Mouse (Mus musculus): ENCODE measurements around the gene Lemd1.

Lemd1 gene

GRCm38 (mm10) chr1:132231470-132232274, 40.4 kb downstream of the Lemd1 start:
- H3K36me3 ChIP-seq (ENCODE audit: control insufficient read depth, insufficient read depth, low read length, poor library complexity, severe bottlenecking): no peaks in the 10 kb centered on the region
- DNase-seq (ENCODE audit: low read depth, low spot score): no peak
- peaks cover 4% of the 10 kb centered on the region; the same call in 1 of the 2 replicates for H3K27me3 ChIP-seq (ENCODE audit: control insufficient read depth, insufficient read depth, low read length, poor library complexity, severe bottlenecking)

DNA sequence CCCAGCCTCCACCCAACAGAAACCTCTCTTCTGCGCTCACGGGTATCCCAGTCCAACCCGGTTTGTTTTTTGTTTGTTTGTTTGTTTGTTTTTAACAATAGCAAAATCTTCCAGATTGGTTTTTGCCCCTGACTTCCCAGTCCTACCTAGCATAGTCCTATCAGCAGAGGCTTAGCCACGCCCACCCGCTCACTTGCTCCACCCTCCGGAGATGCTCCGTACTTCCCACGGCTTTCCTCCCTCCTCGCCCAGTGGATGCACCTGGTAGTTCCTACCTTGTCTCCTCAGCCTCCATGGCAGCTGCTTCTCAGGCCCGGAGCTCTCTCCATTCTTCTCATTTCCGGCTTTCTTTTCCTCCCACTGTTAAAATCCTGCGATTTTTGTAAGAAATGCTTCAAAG, 42.3 kb downstream of the Lemd1 start:
- peaks cover 4% of the 10 kb centered on the region; the same call in 1 of the 2 replicates for H3K27me3 ChIP-seq (ENCODE audit: control insufficient read depth, insufficient read depth, low read length, poor library complexity, severe bottlenecking)
- DNase-seq (ENCODE audit: low read depth, low spot score): peak; percentile 19

GRCm38 (mm10) chr1:132234757-132235273, 43.6 kb downstream of the Lemd1 start:
- no peak for DNase-seq (ENCODE audit: low read depth, low spot score)
- Histone ChIP-seq H3K36me3 (ENCODE audit: control insufficient read depth, insufficient read depth, low read length, poor library complexity, severe bottlenecking) (no peaks in the 10 kb centered on the region), H3K27me3 (ENCODE audit: control insufficient read depth, insufficient read depth, low read length, poor library complexity, severe bottlenecking) (peaks cover 4% of the 10 kb centered on the region; the same call in 1 of the 2 replicates)

More for the DNA sequence above, 42.3 kb downstream of the Lemd1 start:
- H3K36me3 ChIP-seq (ENCODE audit: control insufficient read depth, insufficient read depth, low read length, poor library complexity, severe bottlenecking): no peaks in the 10 kb centered on the region

DNA sequence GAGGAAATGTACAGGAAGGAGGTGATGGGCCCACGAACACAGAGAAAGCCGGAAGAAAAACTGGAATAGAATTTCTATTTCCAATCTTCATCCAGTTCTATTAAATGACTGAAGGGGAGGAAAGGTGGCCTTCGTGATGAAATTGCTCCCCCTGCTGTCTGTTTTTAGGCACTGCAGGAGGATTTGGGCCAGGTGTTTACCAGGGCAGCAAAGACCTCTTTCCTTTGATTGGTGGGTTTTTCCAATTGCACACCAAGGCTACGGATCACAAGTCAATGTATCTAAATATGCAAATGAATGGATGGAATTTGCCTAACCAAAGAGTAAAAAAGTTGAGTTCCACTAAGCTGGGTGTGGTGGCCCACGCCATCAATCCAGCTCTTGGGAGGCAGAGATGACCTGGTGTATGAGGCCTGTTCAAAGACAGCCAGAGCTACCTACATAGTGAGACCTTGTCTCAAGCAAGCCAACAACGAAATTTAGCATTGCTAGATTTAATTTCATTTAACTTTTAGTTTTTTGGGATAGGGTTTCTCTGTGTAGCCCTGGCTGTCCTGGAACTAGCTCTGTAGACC, 46.4 kb downstream of the Lemd1 start:
- Histone ChIP-seq H3K27me3 (ENCODE audit: control insufficient read depth, insufficient read depth, low read length, poor library complexity, severe bottlenecking) (0 out of 2 replicates have a peak, but pooled peaks cover 1% of the 10 kb centered on the region), H3K36me3 (ENCODE audit: control insufficient read depth, insufficient read depth, low read length, poor library complexity, severe bottlenecking) (no peaks in the 10 kb centered on the region)
- peak; percentile 73 for DNase-seq (ENCODE audit: low read depth, low spot score)

- no peaks in the 10 kb centered on the region for H3K36me3 ChIP-seq (ENCODE audit: control insufficient read depth, insufficient read depth, low read length, poor library complexity, severe bottlenecking)
- no peaks in the 10 kb centered on the region for H3K27me3 ChIP-seq (ENCODE audit: control insufficient read depth, insufficient read depth, low read length, poor library complexity, severe bottlenecking)
- DNase-seq (ENCODE audit: low read depth, low spot score): no peak
Measured at GRCm38 (mm10) chr1:132245010-132245409, 53.8 kb downstream of the Lemd1 start.

GRCm38 (mm10) chr1:132246137-132246536, 54.9 kb downstream of the Lemd1 start:
- no peaks in the 10 kb centered on the region for H3K27me3 ChIP-seq (ENCODE audit: control insufficient read depth, insufficient read depth, low read length, poor library complexity, severe bottlenecking)
- no peak for DNase-seq (ENCODE audit: low read depth, low spot score)
- no peaks in the 10 kb centered on the region for H3K36me3 ChIP-seq (ENCODE audit: control insufficient read depth, insufficient read depth, low read length, poor library complexity, severe bottlenecking)

GRCm38 (mm10) chr1:132246641-132247040, 55.4 kb downstream of the Lemd1 start:
- Histone ChIP-seq H3K27me3 (ENCODE audit: control insufficient read depth, insufficient read depth, low read length, poor library complexity, severe bottlenecking) (no peaks in the 10 kb centered on the region), H3K36me3 (ENCODE audit: control insufficient read depth, insufficient read depth, low read length, poor library complexity, severe bottlenecking) (no peaks in the 10 kb centered on the region)
- no peak for DNase-seq (ENCODE audit: low read depth, low spot score)

DNA sequence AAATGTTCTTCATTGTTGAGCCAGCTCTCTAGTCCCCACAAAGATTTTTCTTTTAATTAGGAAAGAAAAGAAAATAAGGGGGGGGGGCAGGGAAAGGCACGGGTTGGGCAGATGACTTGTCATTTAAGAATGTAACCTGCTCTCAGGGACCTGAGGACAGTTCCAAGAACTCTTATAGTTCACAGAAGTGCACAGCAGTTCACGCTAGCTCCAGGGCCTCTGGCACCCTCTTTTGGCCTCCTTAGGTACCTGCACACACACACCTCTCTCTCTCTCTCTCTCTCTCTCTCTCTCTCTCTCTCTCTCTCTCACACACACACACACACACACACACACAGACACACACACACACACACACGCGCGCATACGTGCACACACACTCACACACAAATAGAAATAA, 63.2 kb downstream of the Lemd1 start:
- DNase-seq (ENCODE audit: low read depth, low spot score): no peak
- H3K36me3 ChIP-seq (ENCODE audit: control insufficient read depth, insufficient read depth, low read length, poor library complexity, severe bottlenecking): no peaks in the 10 kb centered on the region
- no peaks in the 10 kb centered on the region for H3K27me3 ChIP-seq (ENCODE audit: control insufficient read depth, insufficient read depth, low read length, poor library complexity, severe bottlenecking)

DNA sequence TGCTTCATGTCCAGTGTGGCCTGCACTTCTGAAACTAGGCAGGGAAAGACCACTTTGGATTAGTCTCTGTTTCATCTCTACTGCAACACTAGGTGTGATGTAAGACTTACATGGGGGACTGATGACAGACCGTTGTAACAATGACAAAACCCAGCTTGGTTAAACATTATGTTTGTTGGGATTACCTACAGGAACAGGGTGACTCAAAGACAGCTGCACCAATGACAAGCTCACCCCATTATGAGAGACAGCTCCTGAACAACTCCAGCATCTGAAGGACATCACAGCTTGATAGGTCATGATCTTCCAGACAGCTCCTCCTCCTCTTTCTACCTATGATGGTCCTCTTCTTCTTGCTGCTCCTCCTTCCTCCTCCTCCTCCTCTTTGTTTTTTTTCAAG, 69.1 kb downstream of the Lemd1 start:
- H3K36me3 ChIP-seq (ENCODE audit: control insufficient read depth, insufficient read depth, low read length, poor library complexity, severe bottlenecking): no peaks in the 10 kb centered on the region
- no peak for DNase-seq (ENCODE audit: low read depth, low spot score)
- no peaks in the 10 kb centered on the region for H3K27me3 ChIP-seq (ENCODE audit: control insufficient read depth, insufficient read depth, low read length, poor library complexity, severe bottlenecking)

- DNase-seq (ENCODE audit: low read depth, low spot score): peak; percentile 46
- H3K36me3 ChIP-seq (ENCODE audit: control insufficient read depth, insufficient read depth, low read length, poor library complexity, severe bottlenecking): no peaks in the 10 kb centered on the region
- H3K27me3 ChIP-seq (ENCODE audit: control insufficient read depth, insufficient read depth, low read length, poor library complexity, severe bottlenecking): no peaks in the 10 kb centered on the region
Measured at GRCm38 (mm10) chr1:132261058-132261457, 69.8 kb downstream of the Lemd1 start.

DNA sequence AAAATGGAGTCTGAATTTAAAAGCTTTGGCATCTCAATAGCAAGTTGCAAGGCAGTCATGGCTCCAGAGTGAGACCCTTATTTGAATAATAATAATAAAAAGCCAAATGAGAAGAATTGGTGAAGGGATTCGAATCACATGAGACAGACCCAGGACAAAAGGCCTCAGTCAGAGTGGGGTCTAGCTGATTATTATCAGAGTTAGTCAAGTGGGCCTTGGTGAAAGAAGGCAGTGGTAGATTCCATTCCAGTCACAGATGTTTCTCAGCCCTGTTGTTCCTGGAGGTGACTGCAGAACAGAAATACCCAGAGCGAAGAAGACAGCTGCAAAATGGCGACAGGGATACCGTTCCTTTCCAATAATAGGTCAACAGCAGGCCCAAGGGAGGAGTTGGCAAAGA, 72.4 kb downstream of the Lemd1 start:
- DNase-seq (ENCODE audit: low read depth, low spot score): no peak
- Histone ChIP-seq H3K36me3 (ENCODE audit: control insufficient read depth, insufficient read depth, low read length, poor library complexity, severe bottlenecking) (no peaks in the 10 kb centered on the region), H3K27me3 (ENCODE audit: control insufficient read depth, insufficient read depth, low read length, poor library complexity, severe bottlenecking) (no peaks in the 10 kb centered on the region)

GRCm38 (mm10) chr1:132264577-132264976, 73.3 kb downstream of the Lemd1 start:
- DNase-seq (ENCODE audit: low read depth, low spot score): no peak
- Histone ChIP-seq H3K27me3 (ENCODE audit: control insufficient read depth, insufficient read depth, low read length, poor library complexity, severe bottlenecking) (no peaks in the 10 kb centered on the region), H3K36me3 (ENCODE audit: control insufficient read depth, insufficient read depth, low read length, poor library complexity, severe bottlenecking) (no peaks in the 10 kb centered on the region)

GRCm38 (mm10) chr1:132265211-132265859, 74.1 kb downstream of the Lemd1 start:
- peak; percentile 25 for DNase-seq (ENCODE audit: low read depth, low spot score)
- Histone ChIP-seq H3K36me3 (ENCODE audit: control insufficient read depth, insufficient read depth, low read length, poor library complexity, severe bottlenecking) (no peaks in the 10 kb centered on the region), H3K27me3 (ENCODE audit: control insufficient read depth, insufficient read depth, low read length, poor library complexity, severe bottlenecking) (no peaks in the 10 kb centered on the region)

DNA sequence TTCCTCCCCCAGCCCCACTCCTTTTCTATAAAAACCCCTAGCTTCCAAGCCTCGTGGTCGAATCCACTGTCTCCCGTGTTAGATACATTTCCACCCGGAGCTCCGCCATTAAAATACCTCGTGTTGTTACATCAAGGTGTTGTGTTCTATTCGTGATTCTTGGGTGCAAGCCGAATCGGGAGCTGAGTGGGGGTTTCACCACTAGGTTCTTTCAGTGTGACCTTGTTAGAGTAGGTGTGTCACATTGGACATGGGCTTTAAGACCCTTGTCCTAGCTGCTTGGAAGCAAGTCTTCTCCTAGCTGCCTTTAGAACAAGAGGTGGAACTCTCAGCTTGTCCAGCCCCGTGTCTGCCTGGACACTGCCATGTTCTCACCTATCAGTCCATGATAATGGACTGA, 74.7 kb downstream of the Lemd1 start:
- Histone ChIP-seq H3K27me3 (ENCODE audit: control insufficient read depth, insufficient read depth, low read length, poor library complexity, severe bottlenecking) (no peaks in the 10 kb centered on the region), H3K36me3 (ENCODE audit: control insufficient read depth, insufficient read depth, low read length, poor library complexity, severe bottlenecking) (no peaks in the 10 kb centered on the region)
- no peak for DNase-seq (ENCODE audit: low read depth, low spot score)
